Mouse (Mus musculus) MEL-GATA-1-ER (cell line): ENCODE data around the gene Zfp428.

Source experiments
- DNase-seq: peaks from one replicate; pipeline ENCODE4 v3.0.0-alpha.2; 2012; ENCODE audit warnings: low read depth; ENCODE audit errors: extremely low read depth

The Zfp428 gene

DNA sequence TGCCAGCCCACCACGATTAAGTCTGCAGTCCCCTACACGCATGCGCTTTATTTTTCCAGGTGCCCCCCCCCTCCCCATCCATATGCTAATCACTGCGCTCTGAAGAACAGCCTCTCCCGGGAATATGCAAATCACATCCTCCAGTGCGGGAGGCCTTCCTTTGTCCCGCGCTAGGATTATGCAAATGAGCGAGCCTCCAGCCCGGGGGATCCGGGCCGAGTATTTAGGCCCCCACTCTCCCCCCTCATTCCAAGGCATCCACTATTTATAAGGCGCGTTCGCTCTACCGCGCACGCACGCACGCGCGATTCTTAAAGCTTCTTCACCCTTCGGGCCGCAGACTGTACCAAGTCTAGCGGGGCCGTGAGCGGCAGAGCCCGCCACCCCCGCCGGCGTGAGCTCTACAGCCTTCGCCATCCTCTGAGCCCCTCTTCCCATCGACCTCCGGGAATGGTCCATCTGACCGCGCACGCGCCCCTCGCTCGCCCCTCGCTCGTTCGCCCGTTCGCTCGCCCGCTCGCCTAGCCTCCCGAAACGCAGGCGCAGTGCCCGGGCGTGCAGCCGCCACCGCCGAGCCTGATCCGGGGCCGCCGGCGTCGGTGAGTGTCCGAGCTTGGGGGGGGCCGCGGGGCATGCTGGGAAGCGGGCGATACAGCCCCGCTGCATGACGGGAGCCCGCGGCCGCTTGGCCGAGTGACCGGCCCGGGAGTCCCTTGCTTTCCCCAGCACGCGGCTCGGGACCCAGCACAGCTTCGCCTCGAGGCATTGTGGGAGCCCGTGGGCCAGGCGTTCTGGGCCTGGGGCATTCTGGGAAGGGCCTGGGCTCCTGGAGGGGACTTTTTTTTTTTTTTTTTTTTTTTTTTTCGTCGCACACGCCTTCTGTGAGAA lies at the start of gene Zfp428:
Zfp428 (plus strand) TSS at position 169 of the 888 bp plus-strand sequence.
- peak; percentile 62 for DNase-seq

DNA sequence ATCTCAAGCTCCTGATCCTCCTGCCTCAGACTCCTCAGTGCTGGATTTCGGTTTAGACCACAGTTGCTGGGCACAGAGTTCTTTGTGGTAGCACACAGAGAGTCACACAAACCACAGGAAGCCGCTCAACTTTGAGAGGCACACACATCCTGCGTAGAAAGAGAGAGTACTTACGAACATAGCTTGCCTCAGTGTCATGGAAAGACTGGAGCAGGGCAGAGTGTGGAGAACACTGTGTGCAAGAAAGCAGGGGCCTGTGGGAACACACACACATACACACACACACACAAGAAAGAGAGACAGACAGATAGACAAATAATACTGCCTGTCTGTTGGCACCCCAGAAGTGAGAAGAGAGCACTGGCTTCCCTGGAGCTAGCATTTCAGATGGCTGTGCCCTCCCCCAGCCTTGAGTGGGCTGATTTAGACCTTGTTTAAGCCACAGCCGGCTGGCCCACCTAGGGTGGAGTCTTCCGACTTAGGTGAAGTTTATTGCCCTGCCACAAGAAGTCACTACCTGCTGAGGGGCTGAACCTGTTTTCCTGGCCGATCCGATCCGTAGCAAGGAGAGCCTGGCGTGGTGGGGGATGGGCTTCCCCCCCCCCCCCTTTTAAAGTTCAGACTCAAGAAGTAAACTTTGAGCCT lies 49.0 kb upstream of the Zfp428 start:
- DNase-seq: no peak

- DNase-seq: no peak
Measured at GRCm38 (mm10) chr7:24459440-24459839, 47.4 kb upstream of the Zfp428 start.

- no peak for DNase-seq
Measured at GRCm38 (mm10) chr7:24459843-24460242, 47.0 kb upstream of the Zfp428 start.

DNA sequence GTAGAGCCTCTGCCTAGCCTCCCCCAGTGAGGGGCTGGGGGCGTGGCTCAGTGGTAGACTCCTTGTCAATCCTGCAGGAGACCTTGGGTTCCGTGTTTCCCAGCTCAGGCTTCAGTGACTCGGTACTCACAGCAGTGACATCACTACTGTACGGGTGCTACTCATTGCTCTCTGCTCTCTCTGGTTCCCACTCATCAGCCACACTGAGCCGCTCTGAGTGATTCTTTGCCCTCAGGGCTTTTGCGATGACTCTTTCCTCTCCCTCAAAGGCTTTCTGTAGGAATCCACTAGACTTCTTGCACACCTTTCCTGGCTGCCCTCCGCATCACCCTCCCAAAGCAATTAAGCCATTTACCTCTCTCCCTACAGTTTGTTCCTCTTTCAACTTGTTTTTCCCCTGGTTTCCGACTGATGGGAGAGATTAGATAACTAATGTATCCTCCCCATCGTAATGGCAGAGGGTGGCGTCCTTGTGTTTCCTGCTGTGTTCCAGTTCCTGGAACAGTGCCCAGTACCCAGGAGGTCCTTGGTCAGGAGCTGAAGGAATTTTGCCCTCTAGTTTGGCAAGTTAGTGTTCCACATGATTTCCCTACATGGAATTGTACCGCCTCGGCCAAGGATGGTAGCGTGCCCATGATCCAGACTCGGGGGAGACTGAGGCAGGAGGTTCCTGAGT lies 45.3 kb upstream of the Zfp428 start:
- DNase-seq: no peak

GRCm38 (mm10) chr7:24462388-24463319 lies 44.2 kb upstream of the Zfp428 start, which contains the start of gene Plaur:
TSS of gene Plaur (plus strand) at chr7:24462484.
- no peak for DNase-seq

DNA sequence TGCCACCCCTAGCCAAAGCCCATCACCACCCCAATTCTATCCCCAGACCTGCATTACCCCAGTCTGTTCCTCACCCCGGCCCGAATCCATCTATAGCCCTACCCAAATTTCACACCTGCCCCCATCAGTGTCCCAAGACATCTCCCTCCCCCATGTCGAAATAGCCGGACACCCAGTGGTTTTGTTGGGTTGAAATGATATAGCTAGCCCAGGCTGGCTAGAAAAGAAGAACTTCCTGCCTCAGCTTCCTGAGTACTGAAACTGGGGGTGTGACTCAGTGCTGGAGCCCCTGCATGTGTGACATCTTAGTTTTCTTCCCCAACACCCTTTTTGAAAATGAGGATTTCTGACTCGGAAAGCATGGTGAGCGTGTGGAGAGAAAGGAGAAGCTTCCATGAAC lies 40.0 kb upstream of the Zfp428 start:
- no peak for DNase-seq

DNA sequence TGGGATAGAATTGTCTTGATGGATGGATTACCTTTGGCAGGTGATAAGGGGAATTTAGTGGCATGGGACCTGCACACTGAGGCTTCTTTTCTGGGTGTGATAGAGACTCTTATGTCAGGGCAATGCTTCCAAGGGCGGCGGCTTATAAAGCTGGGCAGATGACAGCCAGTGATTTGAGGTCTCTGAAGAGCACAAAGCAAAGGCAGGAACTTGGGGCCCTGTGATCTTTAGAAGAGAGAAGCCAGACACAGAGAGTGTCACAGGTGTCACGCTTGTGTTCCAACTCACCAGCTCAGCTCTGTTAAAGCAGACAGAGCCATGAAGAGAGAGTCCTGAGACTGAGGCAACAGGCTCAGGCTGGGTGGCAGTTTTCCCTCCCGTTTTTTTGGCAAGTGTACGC lies 38.9 kb upstream of the Zfp428 start:
- no peak for DNase-seq

DNA sequence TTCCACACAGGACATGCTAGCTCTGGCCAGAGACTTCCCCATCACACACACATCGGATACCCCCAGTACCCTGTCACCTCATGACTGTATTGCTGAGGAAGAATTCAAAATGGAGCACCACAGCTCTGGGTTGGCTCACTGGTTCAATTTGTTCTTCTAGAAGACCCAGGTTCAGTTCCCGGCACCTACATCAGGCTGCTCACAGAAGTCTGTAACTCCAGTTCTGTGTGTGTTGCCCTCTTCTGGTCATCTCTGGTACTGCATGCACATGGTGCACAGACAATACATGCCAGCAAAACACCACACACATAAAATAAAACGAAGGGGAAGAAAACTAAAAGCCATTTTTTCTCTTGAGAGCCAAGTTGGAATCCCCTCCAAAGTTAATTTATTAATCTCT lies 37.7 kb upstream of the Zfp428 start:
- no peak for DNase-seq

GRCm38 (mm10) chr7:24470356-24470755 lies 36.5 kb upstream of the Zfp428 start:
- no peak for DNase-seq

DNA sequence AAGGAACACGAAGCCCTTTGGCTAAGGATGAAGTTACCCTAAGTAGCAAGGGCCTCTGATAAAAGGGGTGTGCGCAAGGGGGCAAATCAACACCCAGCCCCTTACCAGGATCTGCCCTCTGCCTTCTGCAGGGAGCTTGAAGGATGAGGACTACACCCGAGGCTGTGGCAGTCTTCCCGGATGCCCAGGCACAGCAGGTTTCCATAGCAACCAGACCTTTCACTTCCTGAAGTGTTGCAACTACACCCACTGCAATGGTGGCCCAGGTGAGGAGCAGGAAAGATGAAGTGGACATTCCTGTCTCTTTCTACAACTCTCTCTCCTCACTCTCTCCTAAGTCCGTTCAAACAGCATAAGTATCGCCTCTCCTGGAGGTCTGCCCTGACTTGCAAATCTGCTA lies 34.4 kb upstream of the Zfp428 start:
- no peak for DNase-seq

DNA sequence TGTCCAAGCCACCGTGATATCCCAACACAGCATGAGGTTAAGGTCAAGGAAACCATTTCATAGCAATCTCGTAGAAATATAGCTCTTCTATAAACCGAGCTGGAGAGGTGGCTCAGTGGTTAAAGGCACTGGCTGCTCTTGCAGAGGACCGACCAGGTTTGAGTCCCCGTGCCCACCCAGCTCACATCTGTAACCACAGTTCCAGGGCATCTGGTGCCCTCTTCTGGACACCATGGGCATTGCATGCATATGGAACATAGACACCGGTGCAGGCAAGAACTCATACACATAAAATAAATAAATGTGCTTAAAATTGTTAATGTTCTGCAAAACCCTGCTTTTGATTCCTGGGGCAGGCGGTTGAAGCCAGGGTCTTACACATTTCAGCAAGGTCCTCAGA lies 33.9 kb upstream of the Zfp428 start:
- no peak for DNase-seq

DNA sequence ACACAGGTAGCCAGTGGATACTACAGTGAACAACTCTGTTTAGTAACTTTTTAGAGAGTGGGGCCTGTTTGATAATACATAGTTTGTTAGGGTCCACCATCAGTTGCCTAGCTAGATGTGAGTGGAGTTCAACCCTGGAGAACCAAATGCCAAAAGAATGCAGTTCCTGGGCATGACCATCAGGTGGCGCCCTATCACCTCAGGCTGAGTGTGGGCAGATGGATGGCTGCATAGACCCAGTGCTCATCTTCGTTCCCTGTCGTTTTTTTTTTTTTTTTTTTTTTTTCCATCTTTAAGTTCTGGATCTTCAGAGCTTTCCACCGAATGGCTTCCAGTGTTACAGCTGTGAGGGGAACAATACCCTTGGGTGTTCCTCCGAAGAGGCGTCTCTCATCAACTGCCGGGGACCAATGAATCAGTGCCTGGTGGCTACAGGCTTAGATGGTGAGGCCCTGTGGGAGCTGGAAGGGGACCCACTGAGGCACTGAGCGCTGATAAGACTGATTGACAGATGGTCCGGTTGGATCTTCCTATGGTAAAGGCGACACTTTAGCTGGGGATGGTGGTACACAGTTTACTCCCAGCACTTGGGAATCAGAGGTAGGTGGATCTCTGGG lies 32.8 kb upstream of the Zfp428 start:
- no peak for DNase-seq

- no peak for DNase-seq
Measured at GRCm38 (mm10) chr7:24474811-24475506, 31.8 kb upstream of the Zfp428 start.

- DNase-seq: no peak
Measured at GRCm38 (mm10) chr7:24476338-24476737, 30.5 kb upstream of the Zfp428 start.

GRCm38 (mm10) chr7:24476856-24477255 lies 29.9 kb upstream of the Zfp428 start:
- no peak for DNase-seq

- DNase-seq: no peak
Measured at GRCm38 (mm10) chr7:24478911-24479310, 27.9 kb upstream of the Zfp428 start.

- no peak for DNase-seq
Measured at GRCm38 (mm10) chr7:24479685-24480084, 27.1 kb upstream of the Zfp428 start.

GRCm38 (mm10) chr7:24480121-24480941 lies 26.5 kb upstream of the Zfp428 start:
- DNase-seq: no peak
